Mouse (Mus musculus): ENCODE measurements around the gene Hspa1l. TPM values are rescaled to one million over a fixed set of nuclear protein-coding genes. Genes with fewer than 3 reads are reported as not detected.
"Not testable (repeated sequence)": the region's sequence is repeated elsewhere in the genome, so short reads cannot be mapped to it uniquely, and the experiment has no call there.

Hspa1l gene
- polyA plus RNA-seq, 2 experiments from 2014 or later = 0.17 to 1.3 TPM

- no peak for ATAC-seq
Measured at GRCm38 (mm10) chr17:34977000-34977399, 4.5 kb downstream of the Hspa1l start.

- ATAC-seq = no peak
Measured at GRCm38 (mm10) chr17:34978239-34978638, 5.7 kb downstream of the Hspa1l start.

GRCm38 (mm10) chr17:34979631-34980030, 7.1 kb downstream of the Hspa1l start:
- no peak for ATAC-seq

GRCm38 (mm10) chr17:34980655-34981054, 8.2 kb downstream of the Hspa1l start:
- peak; percentile 56 for ATAC-seq

- ATAC-seq = peak; percentile 84
Measured at GRCm38 (mm10) chr17:34981690-34982180, 9.2 kb downstream of the Hspa1l start, which contains the start of gene Lsm2. Gene Lsm2, plus strand, starts transcription at chr17:34981862.

GRCm38 (mm10) chr17:34982328-34982727, 9.8 kb downstream of the Hspa1l start:
- no peak for ATAC-seq

GRCm38 (mm10) chr17:34984218-34984617, 11.7 kb downstream of the Hspa1l start:
- ATAC-seq = peak; percentile 28

GRCm38 (mm10) chr17:34994751-34995150, 22.2 kb downstream of the Hspa1l start:
- no peak for ATAC-seq

GRCm38 (mm10) chr17:34995192-34995591, 22.7 kb downstream of the Hspa1l start:
- not testable (repeated sequence) for ATAC-seq

GRCm38 (mm10) chr17:34995927-34996326, 23.4 kb downstream of the Hspa1l start:
- not testable (repeated sequence) for ATAC-seq

GRCm38 (mm10) chr17:34996411-34997141, 24.1 kb downstream of the Hspa1l start:
- ATAC-seq = no peak

- ATAC-seq = no peak
Measured at GRCm38 (mm10) chr17:34997142-34997483, 24.6 kb downstream of the Hspa1l start.

GRCm38 (mm10) chr17:34998526-34999430, 26.3 kb downstream of the Hspa1l start:
- no peak for ATAC-seq

GRCm38 (mm10) chr17:34999871-35000716, 27.6 kb downstream of the Hspa1l start:
- peak; percentile 31 for ATAC-seq

- ATAC-seq = peak; percentile 76
Measured at GRCm38 (mm10) chr17:35000717-35001451, 28.4 kb downstream of the Hspa1l start, which contains the start of gene Vars. Gene Vars, plus strand, starts transcription at chr17:35000987.

GRCm38 (mm10) chr17:35001452-35002152, 29.1 kb downstream of the Hspa1l start:
- ATAC-seq = no peak

GRCm38 (mm10) chr17:35002153-35002865, 29.8 kb downstream of the Hspa1l start:
- ATAC-seq = peak; percentile 19

GRCm38 (mm10) chr17:35003022-35003838, 30.7 kb downstream of the Hspa1l start:
- no peak for ATAC-seq

GRCm38 (mm10) chr17:35004075-35004717, 31.7 kb downstream of the Hspa1l start:
- no peak for ATAC-seq
